Mouse (Mus musculus) granulocyte monocyte progenitor cell, adult 5-6 weeks (primary cell): ENCODE data around the gene Nradd. TPM values are rescaled to one million over a fixed set of nuclear protein-coding genes. Genes with fewer than 3 reads are reported as not detected.

Source experiments
- ATAC-seq: replicated peaks from 2 replicates; pipeline ENCODE4 v1.8.0; 2016; ENCODE audit warnings: mild to moderate bottlenecking, moderate TSS enrichment, inconsistent platforms; ENCODE audit not compliant: poor library complexity, severe bottlenecking
- total RNA-seq, 2 experiments: library from RNA; stranded (forward) in 1 of 2; stranded (reverse) in 1 of 2; fragments of 200-712, 200-1000 nt in 1 of 2; fragments of >200 nt in 1 of 2; fragmentation: Nextera tagmentation in 1 of 2; gene quantifications; 2 replicates each; pipeline ENCODE4 v1.2.3; 2014 to 2017

The Nradd gene
- total RNA-seq, 2 experiments from 2014 or later = 4.4 to 4.7 TPM

- ATAC-seq = no peak
Measured at GRCm38 (mm10) chr9:110622621-110623219, 1.5 kb downstream of the Nradd start.

- ATAC-seq = no peak
Measured at GRCm38 (mm10) chr9:110620685-110621084, 3.6 kb downstream of the Nradd start.

GRCm38 (mm10) chr9:110620180-110620579 is 4.1 kb downstream of the Nradd start:
- ATAC-seq = no peak

GRCm38 (mm10) chr9:110617081-110617480 is 7.2 kb downstream of the Nradd start:
- no peak for ATAC-seq

GRCm38 (mm10) chr9:110611471-110611870 is 12.8 kb downstream of the Nradd start:
- ATAC-seq = no peak

GRCm38 (mm10) chr9:110583521-110583920 is 40.7 kb downstream of the Nradd start:
- ATAC-seq = no peak

GRCm38 (mm10) chr9:110582161-110582560 is 42.1 kb downstream of the Nradd start:
- no peak for ATAC-seq

Other genes starting within 250 kb of the Nradd start
- gene Ptpn23, start 216.2 kb downstream of the Nradd start, total RNA-seq (2014; fragmentation: Nextera tagmentation) = 12.7 and 17.7 TPM in 2 replicates
- gene Ptpn23, start 216.2 kb downstream of the Nradd start, total RNA-seq (2017) = 3.0 and 3.2 TPM in 2 replicates
- 1.7 and 87.9 TPM in 2 replicates for gene Ngp, start 204.7 kb downstream of the Nradd start, total RNA-seq (2014; fragmentation: Nextera tagmentation)
- 228 and 233 TPM in 2 replicates for gene Ngp, start 204.7 kb downstream of the Nradd start, total RNA-seq (2017)
- 14.8 and 16.0 TPM in 2 replicates for gene Klhl18, start 147.8 kb downstream of the Nradd start, total RNA-seq (2014; fragmentation: Nextera tagmentation)
- gene Klhl18, start 147.8 kb downstream of the Nradd start, total RNA-seq (2017) = 9.5 and 9.6 TPM in 2 replicates
- 0.34 and 4.1 TPM in 2 replicates for gene Kif9, start 147.5 kb downstream of the Nradd start, total RNA-seq (2014; fragmentation: Nextera tagmentation)
- 0.90 and 1.3 TPM in 2 replicates for gene Kif9, start 147.5 kb downstream of the Nradd start, total RNA-seq (2017)
- gene Setd2, start 91.9 kb downstream of the Nradd start, total RNA-seq (2014; fragmentation: Nextera tagmentation) = 130 and 131 TPM in 2 replicates
- gene Setd2, start 91.9 kb downstream of the Nradd start, total RNA-seq (2017) = 125 and 149 TPM in 2 replicates
- 37.5 and 49.2 TPM in 2 replicates for gene Nbeal2, start 29.7 kb upstream of the Nradd start, total RNA-seq (2014; fragmentation: Nextera tagmentation)
- gene Nbeal2, start 29.7 kb upstream of the Nradd start, total RNA-seq (2017) = 11.0 and 13.9 TPM in 2 replicates
- 149 TPM in 2 replicates for gene Ccdc12, start 32.1 kb upstream of the Nradd start, total RNA-seq (2014; fragmentation: Nextera tagmentation)
- gene Ccdc12, start 32.1 kb upstream of the Nradd start, total RNA-seq (2017) = 98.5 and 104 TPM in 2 replicates
- not detected in 2 replicates for gene Myl3, start 117.4 kb upstream of the Nradd start, total RNA-seq (2014; fragmentation: Nextera tagmentation)
- not detected in 2 replicates for gene Myl3, start 117.4 kb upstream of the Nradd start, total RNA-seq (2017)
- gene Pth1r, start 122.7 kb upstream of the Nradd start, total RNA-seq (2014; fragmentation: Nextera tagmentation) = 1.2 TPM in 1 of 2 replicates, not detected in the other
- gene Pth1r, start 122.7 kb upstream of the Nradd start, total RNA-seq (2017) = 0.10 and 2.5 TPM in 2 replicates
- gene Prss42, start 173.7 kb upstream of the Nradd start, total RNA-seq (2014; fragmentation: Nextera tagmentation) = not detected in 2 replicates
- not detected in 2 replicates for gene Prss42, start 173.7 kb upstream of the Nradd start, total RNA-seq (2017)
- gene Prss44, start 189.5 kb upstream of the Nradd start, total RNA-seq (2014; fragmentation: Nextera tagmentation) = not detected in 2 replicates
- gene Prss44, start 189.5 kb upstream of the Nradd start, total RNA-seq (2017) = not detected in 2 replicates
- gene Prss43, start 202.2 kb upstream of the Nradd start, total RNA-seq (2014; fragmentation: Nextera tagmentation) = not detected in 2 replicates
- gene Prss43, start 202.2 kb upstream of the Nradd start, total RNA-seq (2017) = not detected in 2 replicates
- not detected in 2 replicates for gene Prss45, start 210.1 kb upstream of the Nradd start, total RNA-seq (2014; fragmentation: Nextera tagmentation)
- not detected in 2 replicates for gene Prss45, start 210.1 kb upstream of the Nradd start, total RNA-seq (2017)
- not detected in 2 replicates for gene Prss46, start 220.1 kb upstream of the Nradd start, total RNA-seq (2014; fragmentation: Nextera tagmentation)
- gene Prss46, start 220.1 kb upstream of the Nradd start, total RNA-seq (2017) = not detected in 2 replicates
- not detected in 2 replicates for gene Prss50, start 233.5 kb upstream of the Nradd start, total RNA-seq (2014; fragmentation: Nextera tagmentation)
- not detected in 2 replicates for gene Prss50, start 233.5 kb upstream of the Nradd start, total RNA-seq (2017)